Mouse (Mus musculus) CD4-positive, CD25-positive, alpha-beta regulatory T cell, adult 2 months (primary cell): ENCODE results near the gene Evl.
"Not testable (repeated sequence)": the region's sequence is repeated elsewhere in the genome, so short reads cannot be mapped to it uniquely, and the experiment has no call there.

Experiments used
- DNase-seq: peaks from one replicate; pipeline ENCODE4 v3.0.0-alpha.2; 2012; ENCODE audit warnings: low read depth, low spot score

Evl gene

DNA sequence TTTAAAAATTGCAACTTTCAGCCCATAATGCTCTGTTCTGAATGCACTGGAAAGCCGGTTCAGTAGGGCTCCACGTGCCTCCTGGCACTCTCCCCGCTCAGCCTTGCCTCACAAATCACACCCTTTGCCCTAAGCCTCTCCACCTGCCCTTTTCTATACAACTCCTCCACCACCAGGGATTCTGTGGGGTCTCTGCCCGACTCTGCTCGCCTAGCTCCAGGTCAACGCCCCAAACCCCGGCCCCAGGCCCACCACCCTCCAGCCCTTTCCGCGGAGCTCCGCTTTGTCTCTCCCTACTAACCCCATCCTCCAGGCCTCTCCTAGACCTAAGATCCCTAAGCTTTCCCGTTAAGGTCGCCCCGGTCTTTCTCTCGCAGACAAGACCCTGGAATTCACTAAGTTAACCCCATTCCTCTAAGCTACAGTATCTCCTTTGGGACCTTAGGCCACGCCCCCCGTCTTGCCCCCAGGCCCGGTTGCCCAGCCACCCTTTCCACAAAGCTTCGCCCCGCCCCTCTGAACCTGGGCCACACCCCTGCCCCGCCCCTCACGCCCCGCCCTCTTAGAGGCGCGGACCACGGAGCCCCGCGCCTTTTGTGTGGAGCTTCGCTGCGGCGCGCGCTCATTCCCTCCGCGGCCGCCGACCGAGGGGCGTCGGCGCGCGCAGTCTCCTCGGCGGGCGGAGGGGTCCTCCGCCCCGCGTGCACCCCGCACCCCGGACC is at the start of gene Evl:
Gene Evl, plus strand, starts transcription at position 601 of the 722 bp plus-strand sequence.
- peak; percentile 68 for DNase-seq

DNA sequence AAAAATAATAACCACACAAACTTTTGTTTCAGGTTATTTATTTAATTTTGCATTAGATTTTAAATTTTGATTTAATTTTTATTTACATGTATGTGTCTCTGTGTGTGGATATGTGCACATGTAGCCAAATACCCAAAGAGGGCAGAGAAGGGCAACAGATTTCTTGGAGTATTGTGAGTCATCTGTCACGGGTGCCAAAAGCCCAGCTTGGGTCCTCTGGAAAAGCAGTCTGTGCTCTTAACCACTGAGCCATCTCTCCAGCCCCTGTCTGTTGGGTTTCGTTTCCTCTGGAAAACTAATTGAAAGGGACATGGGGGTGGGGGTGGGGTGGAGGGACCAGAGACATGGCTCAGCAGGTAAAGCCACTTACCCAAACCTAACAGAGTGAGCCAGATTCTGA is 48.7 kb upstream of the Evl start:
- DNase-seq: no peak

DNA sequence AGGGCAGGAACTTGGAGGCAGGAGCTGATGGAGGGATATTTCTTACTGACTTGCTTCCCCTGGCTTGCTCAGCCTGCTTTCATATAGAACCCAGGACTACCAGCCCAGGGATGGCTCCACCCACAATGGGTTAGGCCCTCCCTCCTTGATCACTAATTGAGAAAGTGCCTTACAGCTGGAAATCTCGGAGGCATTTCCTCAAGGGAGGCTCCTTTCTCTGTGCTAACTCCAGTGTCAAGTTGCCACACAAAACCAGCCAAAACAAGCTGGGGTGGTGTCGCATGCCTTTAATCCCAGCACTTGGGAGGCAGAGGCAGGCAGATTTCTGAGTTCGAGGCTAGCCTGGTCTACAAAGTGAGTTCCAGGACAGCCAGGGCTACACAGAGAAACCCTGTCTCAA is 47.5 kb upstream of the Evl start:
- DNase-seq: not testable (repeated sequence)

DNA sequence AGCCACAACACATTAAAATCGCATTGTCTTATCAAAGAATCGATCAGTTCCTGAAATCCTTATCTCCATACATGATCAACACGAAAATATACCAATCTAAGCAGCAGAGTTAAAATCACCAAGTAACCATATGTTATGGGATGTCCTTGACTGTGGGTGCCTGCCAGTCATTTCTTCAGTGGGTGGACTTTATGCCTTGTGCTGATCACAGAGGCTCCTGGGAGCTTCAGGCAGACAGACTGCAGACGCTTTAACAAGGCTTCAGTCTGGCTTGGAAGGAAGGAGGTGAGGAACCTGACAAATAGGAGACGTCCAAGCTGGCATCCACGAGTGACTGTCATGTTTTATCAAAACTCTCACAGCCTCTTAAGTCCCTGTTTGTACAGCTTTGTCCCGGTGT is 43.9 kb upstream of the Evl start:
- no peak for DNase-seq

DNA sequence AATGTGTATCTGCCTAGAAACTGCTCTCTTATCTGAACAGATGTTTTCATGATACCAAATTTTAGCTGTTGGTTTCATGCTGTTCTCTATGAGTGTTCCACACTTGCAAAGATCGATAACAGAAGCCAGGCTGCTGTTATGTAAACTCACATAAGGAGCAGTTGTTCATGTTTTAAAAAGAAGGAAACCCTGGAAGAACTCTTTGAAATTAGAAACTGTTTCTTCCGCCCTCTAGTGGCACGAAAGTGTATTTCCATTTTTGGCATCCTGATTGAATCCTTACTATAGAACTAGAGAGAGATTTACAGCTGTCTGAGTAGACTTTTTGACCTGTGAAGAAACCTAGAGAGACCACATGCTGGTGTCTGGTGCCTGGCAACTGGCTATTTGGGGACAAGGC is 43.5 kb upstream of the Evl start:
- peak; percentile 40 for DNase-seq

DNA sequence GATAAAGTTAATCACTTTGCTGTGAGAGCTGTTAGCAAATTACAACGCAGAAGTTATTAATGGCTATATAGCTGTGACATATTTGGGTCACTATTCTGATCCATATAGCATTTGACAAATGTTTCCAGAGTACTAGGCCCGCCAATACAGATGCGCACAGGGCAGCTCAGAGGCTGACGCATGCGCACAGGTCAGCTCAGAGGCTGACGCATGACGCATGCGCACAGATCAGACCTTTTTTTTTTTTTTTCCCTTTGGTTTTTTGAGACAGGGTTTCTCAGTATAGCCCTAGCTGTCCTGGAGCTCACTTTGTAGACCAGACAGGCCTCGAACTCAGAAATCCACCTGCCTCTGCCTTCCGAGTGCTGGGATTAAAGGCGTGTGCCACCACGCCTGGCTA is 39.1 kb upstream of the Evl start:
- no peak for DNase-seq

DNA sequence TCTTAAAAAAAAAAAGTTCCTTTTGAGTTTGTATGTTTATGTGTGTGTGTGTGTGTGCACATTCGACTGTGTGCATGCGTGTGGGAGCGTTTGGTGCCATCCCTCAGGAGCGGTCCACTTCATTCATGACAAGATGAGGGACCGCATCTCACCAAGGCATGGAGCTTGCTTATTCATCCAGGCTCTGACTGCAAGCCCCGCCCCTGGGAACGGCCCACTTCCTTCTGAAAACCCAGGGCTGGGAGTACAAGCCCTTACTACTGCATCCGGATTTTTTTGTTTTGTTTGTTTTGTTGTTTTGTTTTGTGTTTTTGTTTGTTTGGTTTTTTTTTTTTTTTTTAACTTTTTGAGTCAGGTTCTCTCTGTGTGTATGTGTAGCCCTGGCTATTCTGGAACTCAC is 35.1 kb upstream of the Evl start:
- no peak for DNase-seq

DNA sequence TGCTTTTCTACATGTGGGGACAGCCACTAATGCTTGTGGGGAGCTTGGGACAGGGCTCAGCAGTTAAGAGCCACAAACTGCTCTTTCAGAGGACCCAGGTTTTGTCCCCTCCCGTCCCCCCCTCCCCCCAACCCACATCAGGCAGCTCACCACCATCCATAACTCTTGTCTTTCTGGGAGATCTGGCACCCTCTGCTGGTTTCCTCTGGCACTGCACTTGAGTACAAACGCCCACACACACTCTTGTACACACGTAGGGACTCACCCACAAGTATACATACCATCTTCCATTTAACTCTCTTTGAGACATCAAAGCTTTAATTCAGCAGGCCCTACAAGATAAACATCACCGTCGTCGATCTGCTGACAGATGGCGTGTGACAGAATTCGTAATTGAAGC is 25.3 kb upstream of the Evl start:
- peak; percentile 79 for DNase-seq

DNA sequence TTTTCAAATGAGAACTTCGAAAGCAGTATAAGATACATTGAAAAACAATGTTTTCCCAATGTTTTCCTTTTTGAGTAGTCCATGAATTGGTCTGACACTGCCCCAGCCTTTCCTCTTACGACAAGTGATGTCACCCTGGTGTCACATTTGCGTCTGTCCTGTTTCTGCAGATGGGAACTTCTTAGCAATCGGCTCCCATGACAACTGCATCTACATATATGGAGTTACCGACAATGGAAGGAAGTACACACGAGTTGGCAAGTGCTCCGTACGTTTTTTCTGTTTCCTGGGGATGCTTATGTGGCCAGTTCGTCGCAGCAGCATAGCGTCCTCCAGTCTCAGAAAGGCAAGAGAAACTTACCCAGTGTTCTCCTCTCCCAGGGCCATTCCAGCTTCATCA is 20.0 kb upstream of the Evl start:
- no peak for DNase-seq

DNA sequence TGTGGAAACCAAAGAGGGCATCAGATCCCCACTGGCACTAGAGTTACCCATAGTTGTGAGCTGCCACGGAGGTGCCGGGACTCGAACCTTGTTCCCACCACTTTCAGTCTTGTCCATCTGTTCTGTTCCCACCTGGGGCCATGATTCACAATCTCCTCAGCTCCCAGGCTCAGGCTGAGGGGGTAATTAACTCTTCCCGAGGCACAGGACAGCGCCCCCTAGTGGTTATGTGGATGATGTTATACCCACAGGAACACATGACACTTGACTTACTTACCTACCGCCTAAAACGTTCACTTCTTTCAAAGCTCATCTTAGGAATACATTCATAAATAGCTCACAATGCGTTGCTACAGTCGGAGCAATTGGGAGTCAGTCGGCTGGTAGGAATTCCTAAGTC is 18.1 kb upstream of the Evl start:
- DNase-seq: peak; percentile 35

DNA sequence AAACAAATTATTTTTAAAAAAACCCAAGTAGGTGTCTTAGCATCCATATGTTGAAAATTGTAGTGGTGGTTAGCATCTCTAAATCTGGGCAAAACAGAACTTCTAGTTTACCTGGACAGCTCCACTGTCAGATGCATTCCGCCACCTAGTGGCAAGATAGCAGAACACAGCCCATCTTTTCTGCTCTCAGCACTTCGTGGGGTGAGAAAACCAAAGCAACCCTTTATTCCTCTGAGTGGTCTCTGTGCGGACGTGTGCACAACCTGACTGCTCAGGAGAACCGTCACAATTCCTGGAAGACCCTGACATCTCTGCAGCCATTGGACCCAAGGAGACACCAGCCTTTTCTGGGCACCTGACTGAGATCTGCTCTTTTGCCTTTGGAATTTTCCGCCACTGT is 13.4 kb upstream of the Evl start:
- DNase-seq: peak; percentile 67

DNA sequence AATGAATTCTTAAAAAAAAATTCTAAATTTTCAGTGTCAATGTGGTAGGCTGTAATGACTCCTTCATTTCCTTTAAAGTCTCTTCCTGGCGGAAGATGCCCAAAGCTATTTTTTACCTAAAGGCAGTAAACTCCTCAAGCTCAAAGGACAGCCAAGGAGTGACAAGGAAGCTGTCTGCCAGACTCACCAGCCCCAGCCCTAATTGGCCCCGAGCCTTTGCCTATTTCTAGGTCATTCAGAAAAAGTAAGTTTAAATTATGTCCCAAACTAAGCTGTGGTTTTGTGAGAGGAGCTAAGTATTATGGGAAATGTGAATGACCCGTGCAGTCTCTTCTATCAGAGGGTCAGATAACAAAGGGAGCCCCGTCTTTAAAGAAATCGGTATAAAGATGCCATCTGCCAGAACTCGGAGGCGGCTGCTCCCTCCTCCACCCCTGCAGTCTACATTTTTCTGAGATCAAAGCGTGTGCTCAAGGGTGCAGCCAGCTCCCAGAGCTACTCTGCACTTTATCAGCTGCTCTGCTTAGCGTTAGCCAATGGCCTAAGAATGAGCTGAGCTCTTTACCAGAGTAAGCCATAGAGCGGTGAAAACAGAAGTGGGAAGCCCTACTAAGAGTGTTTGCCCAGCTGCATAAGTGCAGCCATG is 7.9 kb upstream of the Evl start:
- no peak for DNase-seq

DNA sequence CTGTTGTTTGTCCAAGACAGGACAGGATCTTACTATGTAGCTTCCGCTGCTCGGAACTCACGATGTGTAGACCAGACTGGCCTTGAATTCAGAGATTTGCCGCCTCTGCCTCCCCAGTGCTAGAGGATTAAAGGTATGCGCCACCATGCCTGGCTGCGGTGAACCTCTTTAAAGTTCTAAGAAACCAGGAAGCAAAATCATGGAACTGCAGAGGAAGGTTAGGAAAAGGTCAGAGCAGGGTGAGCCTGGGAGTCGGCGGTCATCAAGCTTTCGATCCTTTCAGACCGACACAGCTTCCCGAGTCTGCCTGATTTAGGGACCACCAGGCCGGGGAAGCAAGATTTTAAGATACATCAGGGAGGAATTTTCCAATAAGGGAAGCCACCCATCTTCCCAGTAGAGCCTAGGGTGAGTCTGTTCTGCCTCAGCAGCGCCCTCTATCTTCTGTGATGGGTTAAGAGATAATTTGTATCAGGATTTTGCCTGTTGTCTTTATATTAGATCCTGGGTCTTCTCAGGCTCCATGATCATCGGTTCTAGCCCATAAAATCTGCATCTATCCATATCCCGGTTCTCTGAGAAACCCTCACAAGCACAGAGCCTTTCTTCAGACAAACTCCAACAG is 7.2 kb upstream of the Evl start:
- DNase-seq: no peak

DNA sequence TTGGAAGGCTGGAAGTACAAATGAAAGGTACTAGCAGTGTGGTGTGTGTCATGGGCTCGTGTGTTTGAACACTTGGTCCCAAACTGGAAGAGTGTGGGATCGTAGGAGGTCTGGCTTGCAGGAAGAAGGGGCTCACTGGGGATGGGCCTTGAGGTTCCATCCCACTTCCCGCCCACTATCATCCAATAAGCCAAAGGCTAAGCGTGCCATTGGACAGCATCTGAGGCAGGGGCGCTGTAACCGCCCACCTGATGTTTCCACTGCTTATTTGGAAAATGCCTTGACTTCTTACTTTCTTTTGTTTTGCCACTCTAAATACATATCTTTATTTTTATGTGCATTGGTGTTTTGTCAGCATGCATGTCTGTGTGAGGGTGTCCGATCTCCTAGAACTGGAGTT is 2.8 kb upstream of the Evl start:
- DNase-seq: no peak

DNA sequence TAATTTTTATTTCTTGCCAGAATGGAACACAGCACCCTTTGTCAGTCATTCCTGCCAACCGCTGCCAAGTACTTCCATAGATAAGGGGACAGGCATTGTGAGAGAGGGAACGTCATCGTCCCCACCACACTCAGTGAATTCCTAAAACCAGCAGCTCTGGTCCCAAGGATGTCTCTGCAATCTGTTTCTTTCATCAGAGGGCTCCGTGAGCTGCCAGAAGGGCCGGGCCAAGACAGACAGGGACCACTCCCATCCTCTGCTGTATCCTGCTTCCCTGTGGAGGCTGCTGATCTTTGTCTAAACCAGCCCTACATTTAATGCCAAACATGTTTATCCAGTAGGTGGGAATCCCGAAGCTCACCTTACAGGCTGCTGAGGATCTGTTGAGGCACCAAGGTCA is 1.4 kb upstream of the Evl start:
- no peak for DNase-seq

DNA sequence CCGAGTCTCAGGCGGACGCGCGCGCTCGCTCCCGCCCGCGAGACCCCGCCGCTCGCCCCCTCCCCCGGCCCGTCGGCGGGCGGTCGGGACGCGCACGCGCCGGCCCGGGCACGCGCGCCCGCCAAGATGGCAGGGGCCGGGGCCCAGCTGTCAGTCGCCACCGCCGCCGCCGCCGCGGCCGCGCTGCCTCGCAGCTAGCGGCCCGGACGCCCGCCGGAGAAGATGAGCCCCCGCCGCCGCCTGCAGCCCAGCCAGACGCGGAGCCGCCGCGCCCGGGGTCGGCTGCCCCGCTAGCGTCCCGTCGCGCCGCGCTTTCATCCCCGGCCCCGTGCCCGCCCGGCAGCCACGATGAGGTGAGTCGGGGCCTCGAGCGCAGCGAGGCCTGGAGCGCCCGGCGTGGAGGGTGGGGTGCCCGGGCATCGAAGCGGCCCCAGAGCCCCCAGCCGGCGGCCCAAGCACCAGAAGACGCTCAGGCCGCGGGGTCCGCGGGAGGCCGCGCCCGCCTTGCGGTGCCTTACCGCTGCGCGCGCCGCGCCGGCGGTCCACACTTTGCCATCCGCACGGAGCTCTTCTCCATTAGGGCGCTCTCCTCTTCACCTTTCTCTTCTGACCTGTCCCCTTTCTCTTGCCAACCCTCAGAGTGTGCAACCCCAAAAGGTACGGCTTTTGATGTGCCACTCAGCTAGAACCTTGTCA is 489 bp downstream of the Evl start:
- peak; percentile 21 for DNase-seq

DNA sequence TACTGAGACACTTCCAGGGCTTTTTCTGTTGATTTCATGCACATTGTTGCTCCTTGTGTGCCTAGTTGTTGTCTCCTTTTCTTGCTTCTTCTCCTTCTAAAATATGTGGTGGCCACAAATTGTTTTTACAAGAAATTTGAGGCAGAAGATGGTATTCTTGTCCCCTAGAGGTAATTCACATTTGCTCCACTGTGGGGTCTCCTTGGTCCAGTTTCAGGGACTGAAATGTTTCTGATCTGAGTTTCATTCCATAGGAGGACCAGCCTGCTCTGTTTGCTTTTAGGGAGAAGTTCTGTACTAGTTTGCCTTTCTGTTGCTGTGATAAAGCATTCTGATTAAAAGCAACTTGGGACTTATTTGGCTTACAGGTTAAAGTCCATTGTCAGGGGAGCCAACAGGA is 3.7 kb downstream of the Evl start:
- DNase-seq: no peak

DNA sequence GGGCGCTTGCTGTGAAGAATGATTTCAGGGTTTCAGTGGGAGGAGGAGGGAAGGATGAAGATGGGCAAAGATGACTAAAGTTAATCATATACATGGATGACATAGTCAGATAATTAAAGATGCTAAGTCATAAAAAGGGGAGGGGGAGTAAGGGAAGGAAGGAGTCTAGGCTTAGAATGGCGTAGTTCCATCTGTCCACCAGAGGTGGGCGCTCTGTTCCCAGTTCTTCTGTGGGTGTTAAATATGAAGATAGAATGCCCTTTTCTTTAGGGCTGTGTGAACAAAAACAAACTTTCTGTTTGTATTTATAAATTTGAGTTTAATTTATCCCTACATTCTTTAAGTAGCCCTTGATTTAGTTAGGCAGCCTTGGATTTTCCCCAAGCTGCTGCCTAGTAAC is 8.7 kb downstream of the Evl start:
- peak; percentile 63 for DNase-seq

DNA sequence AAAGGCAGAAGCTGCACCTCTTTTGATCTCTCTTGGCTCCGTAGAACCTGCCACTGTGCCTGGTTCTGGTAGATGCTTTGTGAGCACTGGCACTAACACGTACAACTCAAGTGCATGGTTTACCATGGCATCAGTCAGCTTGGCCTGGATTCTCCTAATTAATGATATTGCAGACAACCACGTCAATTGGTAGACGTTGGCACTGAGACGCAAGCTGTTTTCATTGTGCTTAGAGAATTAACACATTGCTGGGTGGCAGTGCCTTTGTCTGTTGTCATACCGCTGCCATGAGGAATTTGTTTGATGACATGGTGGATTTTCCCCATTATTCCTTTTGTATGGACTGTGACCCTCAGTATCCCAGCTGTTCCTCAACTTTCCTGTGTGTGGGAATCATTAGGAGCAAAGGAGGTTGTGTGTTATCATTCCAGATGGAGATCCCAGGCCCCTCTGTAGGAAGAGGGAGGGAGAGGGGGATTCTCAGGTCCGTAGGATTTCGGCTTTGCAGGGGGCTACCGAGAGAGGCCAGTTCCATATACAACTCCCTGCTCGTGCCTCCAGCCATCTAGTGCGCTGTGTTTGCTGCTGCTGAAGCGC is 10.5 kb downstream of the Evl start:
- DNase-seq: no peak

DNA sequence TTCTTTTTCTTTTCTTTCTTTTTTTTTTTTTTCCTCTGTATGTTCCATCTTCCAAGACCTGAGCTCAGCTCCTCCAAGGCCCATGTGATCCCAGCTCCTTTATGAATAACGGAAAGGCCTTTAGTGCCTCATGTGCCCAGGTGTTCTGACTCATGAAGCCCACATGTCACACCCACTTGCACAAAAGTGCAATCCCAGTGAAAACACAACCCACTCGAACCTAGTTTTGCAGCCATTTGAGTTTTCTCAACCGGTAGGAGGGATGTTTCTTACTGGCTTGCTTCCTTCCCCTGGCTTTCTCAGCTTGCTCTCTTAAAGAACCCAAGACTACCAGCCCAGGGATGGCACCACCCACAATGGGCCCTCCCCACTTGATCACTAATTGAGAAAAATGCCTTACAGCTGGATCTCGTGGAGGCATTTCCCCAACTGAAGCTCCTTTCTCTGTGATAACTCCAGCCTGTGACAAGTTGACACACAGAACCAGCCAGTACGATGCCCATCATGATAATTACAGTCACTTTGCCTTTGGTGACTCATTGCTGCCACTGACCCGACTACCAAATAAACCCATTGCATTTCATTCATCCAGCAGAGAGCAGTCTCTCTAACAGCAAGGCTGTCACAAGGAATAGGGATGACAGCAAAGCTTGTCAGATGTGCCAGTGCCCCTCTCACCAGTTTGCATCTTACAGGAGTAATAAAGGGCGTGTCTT is 24.8 kb downstream of the Evl start:
- no peak for DNase-seq

DNA sequence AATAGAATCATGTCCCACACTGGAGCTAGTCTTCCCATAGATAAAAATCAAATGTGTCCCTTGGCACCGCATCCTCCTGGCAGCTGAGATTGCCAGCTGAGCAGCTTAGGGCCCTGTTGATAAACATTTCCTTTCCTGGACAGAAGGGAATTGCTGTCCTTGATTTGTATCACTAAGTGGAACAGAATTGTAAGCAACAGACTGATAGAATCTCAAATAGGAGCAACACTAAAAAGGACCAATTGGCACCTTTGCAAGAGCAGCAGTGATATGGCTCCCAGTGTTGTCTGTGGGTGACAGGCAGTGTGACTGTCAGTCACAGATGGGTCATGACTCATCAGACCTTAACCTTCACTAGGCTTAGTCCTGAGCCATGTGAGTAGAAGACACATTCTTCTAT is 29.3 kb downstream of the Evl start:
- DNase-seq: no peak

DNA sequence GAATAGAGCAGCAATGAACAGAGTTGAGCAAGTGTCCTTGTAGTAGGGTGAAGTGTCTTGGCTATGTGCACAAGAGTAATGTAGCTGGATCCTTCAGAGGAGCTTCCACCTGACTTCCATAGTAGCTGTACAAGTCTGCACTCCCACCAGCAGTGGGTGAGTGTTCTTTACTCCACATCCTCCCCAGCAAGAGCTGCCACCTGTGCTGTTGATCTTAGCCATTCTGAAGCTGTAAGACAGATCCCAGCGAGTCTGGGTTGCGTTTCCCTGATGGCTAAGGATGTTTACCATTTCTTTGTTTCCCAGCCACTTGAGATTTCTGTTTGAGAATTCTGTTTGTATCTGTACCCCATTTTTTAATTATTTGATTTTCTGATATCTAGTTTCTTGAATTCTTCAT is 35.6 kb downstream of the Evl start:
- no peak for DNase-seq
